Mouse (Mus musculus): ENCODE measurements around the gene Bcl9l. TPM values are rescaled to one million over a fixed set of nuclear protein-coding genes. Genes with fewer than 3 reads are reported as not detected.

The Bcl9l gene
- total RNA-seq, 2 experiments from 2014 or later, result 56.8 to 64.0 TPM

DNA sequence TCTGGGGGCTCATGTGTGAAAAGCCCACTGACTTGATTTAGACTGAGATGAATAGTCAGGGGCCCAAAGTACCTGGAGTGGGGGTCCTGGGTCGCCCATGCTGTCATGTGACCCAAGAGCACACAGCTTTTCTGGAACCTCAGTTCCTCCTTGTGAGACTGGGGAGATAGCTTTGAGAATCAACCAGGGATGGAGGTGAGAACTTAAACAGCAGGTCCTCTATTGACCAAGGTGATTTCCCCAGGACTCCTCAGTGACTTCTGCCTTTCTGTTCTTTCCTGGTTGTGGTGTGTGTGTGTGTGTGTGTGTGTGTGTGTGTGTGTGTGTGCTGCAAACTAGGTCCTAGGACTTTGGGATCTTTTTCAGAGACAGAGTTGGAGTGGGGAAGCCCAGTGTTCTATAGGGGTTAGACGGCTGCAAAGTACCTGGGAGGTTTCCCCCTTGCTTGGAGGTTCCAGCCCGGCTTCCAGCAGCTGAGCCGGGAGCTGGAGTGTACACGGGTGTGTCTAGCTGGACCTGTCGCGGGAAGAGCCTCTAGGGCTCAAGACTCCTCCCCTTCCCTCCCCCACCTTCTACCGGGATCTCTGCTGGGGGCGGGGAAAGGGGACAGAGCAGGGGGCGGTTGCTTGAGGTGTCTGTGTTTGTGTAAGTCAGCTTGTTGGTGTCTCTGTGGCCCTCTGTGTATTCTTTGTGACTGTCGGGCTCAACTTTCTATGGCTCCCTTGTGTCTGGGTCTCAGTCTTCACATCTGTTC lies 15.2 kb downstream of the Bcl9l start:
- peak; percentile 59 for DNase-seq

DNA sequence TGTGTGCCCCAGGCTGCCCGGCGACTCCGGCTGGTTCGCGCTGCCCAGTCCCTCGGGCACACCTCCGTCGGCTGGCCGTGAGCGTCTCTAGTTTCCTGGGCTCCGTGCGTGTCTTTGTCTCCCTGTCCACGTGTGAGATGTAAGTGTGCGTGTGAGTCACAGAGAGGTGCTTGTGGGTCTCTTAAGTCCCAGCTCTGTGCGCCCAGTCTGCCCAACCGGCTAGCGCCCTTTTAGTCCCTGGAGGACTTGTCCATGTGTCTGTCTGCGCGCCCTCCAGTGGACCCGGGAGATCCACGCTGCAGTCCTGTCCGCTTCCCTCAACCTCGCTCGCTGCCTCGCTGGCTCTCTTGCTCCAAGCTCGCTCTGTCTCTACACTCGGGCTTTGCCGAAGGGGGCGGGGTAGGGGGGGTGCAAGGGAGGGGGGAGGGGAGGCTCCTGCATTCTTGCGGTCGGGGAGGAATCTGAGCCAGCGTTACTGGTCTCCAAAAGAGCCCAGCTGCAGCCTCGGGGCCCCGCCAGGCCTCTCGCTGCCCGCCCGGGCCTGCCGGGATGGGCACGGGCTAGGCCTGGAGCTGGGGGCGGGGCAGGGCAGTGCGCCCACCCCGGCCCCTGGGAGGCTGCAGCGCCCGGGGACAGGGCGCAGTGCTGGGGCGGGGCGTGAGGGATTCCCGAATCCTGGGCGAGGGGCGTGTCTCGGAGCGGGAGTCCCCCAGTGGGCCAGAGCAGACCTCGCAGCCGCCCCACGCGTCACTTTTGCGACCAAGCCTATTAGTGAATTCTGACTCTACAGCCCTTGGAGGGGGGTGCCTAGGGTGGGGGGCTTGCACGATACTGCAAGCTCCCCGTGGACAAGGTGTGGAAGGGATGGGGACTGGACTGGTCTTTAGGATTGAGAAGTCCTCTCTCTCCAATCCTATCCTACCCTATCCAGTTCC lies 16.1 kb downstream of the Bcl9l start:
- DNase-seq, result peak; percentile 85

DNA sequence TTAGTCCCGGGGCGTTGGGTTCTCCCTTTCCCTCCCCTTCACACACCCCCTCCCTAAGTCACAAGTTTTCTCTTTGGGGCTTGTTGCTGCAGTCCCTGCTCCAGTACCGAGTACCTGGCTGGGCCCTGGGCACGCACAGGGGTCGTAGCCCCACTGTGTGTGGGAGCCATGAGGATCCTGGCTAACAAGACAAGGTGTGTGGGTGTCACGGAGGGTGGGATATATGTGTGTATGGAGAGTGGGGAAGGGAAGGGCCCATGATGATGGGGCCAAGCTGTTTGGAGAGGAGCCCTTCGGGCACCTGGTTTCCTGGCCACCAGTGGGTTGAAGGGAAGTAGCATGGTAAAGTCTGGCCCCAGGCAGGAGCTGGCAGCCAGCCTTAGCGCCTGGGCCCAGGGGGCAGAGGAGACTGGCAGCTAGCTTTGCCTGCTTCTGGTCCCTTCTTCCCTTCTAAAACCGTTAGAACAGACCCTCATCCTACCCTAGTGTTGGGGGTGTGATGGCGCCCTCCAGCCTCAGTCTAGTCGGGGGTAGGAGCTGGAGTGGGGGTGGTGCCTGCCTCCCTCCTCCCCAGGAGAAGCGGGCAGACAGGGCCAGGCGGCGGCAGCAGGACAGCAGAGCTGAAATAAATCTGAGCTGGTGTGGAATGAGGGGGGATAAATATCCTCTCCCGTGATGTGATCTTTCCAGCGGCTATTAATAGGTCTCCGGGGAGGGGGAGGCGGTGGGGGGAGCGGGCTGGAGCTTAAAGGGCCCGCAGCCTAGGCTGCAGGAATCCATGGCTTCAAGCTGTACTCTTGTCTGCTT lies 16.9 kb downstream of the Bcl9l start:
- peak; percentile 74 for DNase-seq

DNA sequence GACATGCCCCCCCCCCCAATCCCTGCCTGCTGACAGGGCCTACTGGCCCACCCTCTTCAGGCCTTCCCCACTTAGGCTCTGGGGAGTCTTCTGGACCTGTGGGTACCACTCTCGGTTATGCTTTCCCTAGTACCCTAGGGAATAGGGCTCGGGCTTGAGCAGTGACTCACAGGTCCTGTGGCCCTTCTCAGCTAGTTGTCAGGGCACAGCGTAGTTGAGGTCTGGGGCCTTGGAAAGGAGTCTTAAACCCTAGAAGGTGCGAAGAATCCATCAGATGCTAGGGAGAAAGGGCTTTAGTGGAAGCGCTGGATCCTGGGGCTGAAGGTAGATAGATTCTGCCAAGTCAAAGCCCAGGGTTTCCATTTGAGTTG lies 17.5 kb downstream of the Bcl9l start:
- DNase-seq, result no peak

DNA sequence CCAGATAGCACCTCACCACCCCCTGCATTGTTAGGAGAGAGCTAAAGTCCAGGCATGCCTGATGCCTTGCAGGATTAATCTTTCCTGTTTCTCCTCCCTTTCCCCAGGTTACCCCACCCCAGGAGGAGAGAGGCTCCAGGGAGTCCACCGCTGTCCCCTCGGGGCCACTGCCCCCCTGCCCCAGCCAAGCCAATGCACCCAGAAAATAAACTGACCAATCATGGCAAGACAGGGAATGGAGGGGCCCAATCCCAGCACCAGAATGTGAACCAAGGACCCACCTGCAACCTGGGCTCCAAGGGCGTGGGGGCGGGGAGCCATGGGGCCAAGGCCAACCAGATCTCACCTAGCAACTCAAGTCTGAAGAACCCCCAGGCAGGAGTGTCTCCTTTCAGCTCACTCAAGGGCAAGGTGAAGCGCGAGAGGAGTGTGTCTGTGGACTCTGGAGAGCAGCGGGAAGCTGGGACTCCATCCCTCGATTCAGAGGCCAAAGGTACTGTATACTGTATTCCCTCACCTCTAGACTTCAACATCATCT lies 18.1 kb downstream of the Bcl9l start:
- peak; percentile 25 for DNase-seq

GRCm38 (mm10) chr9:44501206-44501879 lies 18.7 kb downstream of the Bcl9l start:
- peak; percentile 33 for DNase-seq

- DNase-seq, result peak; percentile 89
These were observed 19.4 kb downstream of the Bcl9l start for GRCm38 (mm10) chr9:44502006-44502405.

DNA sequence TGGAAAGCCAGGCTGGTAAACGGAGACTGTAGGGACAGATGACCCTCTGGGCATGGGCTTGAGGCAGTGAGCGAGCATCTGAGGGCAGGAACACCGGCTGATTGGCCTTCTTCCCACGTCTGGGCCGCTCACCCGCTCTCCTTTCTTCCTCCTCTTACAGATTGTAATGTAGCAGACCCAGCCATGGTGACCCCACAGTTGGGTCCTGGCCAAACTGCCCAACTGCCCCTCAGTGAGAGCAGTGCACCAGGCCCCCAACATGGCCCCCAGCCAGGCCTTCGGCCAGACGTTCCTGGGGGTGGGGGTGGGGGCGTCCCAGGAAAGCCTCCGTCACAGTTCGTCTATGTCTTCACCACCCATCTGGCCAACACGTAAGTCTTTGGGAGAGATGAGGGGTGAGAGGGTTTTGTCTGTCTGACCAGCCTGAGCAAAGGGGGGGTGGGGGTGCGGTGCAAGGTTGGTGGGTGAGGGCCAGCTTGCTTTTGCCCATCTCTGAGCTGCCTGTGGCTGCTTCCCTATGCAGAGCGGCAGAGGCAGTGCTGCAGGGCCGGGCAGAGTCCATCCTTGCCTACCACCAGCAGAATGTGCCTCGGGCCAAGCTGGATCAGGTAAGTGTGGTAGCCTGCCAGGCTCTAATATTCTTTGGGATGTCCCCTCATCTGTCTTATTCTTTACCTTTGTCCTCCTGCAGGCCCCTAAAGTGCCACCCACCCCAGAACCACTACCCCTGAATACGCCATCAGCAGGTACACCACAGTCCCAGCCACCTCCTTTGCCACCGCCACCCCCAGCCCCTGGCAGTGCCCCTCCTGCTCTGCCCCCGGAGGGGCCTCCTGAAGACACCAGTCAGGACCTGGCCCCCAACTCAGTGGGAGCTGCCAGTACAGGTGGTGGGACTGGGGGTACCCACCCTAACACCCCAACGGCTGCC lies 22.5 kb downstream of the Bcl9l start:
- no peak for DNase-seq

DNA sequence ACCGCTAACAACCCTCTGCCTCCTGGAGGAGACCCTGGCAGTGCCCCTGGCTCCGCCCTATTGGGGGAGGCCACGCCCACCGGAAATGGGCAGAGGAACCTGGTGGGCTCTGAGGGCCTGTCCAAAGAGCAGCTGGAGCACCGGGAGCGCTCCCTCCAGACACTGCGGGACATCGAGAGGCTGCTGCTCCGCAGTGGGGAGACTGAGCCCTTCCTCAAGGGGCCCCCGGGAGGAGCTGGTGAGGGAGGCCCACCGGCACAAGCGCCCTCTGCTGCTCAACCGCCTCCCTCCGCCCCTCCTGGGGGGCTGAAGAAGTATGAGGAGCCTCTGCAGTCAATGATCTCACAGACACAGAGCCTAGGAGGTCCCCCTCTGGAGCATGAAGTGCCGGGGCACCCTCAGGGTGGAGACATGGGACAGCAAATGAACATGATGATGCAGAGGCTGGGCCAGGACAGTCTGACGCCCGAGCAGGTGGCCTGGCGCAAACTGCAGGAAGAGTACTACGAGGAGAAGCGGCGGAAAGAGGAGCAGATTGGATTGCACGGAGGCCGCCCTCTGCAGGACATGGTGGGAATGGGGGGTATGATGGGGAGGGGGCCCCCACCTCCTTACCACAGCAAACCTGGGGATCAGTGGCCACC lies 23.3 kb downstream of the Bcl9l start:
- peak; percentile 26 for DNase-seq

GRCm38 (mm10) chr9:44506566-44506965 lies 23.9 kb downstream of the Bcl9l start:
- DNase-seq, result peak; percentile 5

- DNase-seq, result no peak
These were observed 24.7 kb downstream of the Bcl9l start for GRCm38 (mm10) chr9:44507345-44507744.

DNA sequence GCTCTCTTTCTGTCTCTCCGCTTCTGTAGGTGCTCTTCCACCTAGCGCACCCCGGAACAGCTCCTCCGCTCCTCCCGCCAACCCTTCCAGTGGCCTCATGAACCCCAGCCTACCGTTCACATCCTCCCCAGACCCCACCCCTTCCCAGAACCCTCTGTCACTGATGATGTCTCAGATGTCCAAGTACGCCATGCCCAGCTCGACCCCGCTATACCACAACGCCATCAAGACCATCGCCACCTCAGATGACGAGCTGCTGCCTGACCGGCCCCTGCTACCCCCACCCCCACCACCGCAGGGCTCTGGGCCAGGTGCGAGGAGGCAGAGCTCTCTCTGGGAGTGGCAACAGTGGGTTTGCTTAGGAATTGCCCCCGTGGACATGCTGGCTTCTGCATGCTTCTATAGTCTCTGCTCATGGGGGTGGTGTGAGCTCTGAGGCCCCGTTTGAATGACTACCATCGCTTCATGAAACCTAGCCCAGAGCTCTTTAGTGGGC lies 25.5 kb downstream of the Bcl9l start:
- DNase-seq, result peak; percentile 16

DNA sequence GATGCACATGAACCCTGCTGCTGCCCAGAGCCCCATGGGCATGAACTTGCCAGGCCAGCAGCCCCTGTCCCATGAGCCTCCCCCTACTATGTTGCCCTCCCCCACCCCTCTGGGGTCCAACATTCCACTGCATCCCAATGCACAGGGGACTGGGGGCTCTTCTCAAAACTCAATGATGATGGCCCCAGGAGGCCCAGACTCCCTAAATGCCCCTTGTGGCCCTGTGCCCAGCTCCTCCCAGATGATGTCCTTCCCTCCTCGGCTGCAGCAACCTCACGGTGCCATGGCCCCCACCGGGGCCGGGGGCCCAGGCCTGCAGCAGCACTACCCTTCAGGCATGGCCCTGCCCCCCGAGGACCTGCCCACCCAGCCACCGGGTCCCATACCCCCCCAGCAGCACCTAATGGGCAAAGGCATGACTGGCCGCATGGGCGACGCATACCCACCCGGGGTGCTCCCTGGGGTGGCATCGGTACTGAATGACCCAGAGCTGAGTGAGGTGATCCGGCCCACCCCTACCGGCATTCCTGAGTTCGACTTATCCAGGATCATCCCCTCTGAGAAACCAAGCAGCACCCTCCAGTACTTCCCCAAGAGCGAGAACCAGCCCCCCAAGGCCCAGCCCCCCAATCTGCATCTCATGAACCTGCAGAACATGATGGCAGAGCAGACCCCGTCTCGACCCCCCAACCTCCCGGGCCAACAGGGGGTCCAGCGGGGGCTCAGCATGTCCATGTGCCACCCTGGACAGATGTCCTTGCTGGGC lies 26.3 kb downstream of the Bcl9l start:
- peak; percentile 31 for DNase-seq

DNA sequence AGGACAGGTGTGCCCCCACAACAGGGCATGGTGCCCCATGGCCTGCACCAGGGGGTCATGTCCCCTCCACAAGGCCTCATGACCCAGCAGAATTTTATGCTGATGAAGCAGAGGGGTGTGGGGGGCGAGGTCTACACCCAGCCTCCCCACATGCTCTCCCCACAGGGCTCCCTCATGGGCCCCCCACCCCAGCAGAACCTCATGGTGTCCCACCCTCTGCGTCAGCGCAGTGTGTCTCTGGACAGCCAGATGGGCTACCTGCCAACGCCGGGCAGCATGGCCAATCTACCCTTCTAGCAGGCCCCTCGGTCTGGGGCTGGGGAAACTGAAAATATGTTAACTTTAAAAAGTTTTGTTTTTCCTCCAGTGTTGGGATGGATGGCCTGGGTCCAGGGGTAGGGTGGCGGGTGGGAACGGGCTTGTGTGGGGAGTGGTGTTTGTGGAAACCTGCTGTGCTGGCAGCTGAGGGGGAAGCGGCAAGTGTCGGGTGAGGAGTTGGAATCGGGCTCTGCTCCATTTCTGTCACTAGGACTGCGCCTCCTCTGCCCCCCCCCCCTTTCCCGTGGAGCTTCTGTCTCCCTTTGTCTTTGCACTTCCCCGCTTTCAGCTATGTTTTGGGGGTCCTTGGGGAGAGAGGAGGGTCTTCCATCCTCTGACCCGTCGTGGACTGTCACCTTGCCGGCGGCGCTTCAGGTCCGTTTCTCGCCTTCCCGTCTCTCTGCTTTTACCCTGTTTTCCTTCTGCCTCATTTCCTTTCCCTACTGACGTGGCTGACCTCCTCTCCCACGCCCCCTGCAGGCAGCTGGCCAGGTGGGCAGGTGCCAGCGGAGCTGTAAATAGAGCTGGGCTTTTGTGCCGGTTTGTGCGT lies 27.1 kb downstream of the Bcl9l start:
- DNase-seq, result peak; percentile 97

GRCm38 (mm10) chr9:44510355-44510871 lies 27.8 kb downstream of the Bcl9l start:
- peak; percentile 26 for DNase-seq

DNA sequence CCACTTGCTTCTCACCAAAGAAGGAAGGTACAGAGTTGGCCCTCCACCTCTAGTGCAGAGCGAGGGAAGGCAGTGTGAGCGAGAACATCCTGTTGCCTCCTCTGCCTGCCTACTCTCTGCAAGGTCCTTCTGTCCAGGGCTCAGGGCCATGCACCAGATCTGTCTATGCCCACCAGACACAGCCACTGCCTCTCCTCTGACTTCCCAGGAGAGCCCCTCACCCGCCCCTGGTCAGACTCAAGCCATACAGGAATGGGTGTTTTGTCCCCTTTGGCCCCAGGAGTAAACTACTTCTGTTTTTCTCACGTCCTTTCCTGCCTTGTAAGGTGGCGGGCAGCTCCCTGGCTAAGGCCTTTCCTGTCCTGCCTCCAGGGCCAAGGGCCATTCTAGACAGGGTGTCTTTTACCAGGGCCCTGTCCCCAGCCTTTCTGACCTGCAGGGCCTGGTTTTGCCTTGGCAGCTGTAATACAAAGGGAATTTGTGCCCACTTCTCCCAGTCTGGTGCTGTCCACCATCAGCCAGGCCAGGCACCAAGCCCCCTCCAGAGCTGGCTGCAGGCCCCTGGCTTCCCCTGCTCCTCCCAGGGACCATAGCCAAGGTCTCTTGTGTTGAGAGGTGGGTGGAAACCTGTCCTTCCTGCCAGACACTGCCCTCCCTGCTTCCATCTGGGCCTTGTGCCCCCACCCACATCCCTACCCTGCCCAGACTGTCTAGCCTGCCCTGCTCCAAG lies 28.4 kb downstream of the Bcl9l start:
- peak; percentile 77 for DNase-seq

Data from heart, postnatal 4 days (tissue).